ENCODE assay signal across 10 mouse cellular contexts in the genomic region with DNA sequence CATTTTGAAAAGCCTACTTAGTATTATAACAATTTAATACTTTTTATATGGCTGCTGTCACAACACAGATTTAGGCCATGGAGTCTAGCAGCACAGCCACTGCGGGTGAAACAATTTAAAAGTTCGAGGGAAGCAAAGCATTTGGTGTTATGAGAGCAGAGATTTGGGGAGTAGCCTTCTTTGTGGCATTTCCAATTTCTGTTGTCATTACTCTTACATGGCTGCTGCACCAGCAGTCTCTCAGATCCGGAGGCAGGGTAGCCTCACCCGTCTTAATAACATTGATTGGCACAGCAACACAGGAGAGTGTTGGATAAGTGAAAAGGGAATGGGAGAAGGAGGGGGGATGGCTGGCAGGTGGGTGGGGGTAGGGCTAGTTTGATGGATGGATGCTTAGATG. TPM values are rescaled to one million over a fixed set of nuclear protein-coding genes. Genes with fewer than 3 reads are reported as not detected.
DNase-seq lines count a peak whose midpoint lies in the region; ATAC-seq and TF ChIP-seq lines count a peak whose summit lies in the region.
"Had no signal": no experiment of that assay in that cellular context is flagged by ENCODE, and none has a peak within 500 bp of the region (broad histone marks: within the 10 kb centered on the region; RNA-seq: fewer than 3 reads in every experiment).

No protein-coding gene starts in this region.

- H3K27me3 ChIP-seq in embryonic facial prominence, embryonic 13.5 days, result no peaks in the 10 kb centered on the region
- H3K27me3 ChIP-seq in embryonic facial prominence, embryonic 10.5 days (replicated peaks; ENCODE audit: low read depth, poor library complexity, severe bottlenecking), result peaks cover 12% of the 10 kb centered on the region; the same call in 1 of the 2 replicates
- peaks cover 6% of the 10 kb centered on the region; the same call in 1 of the 2 replicates for H3K27me3 ChIP-seq in neural tube, embryonic 12.5 days (replicated peaks)
- H3K27me3 ChIP-seq in limb, embryonic 14.5 days (ENCODE audit: control insufficient read depth, insufficient read depth, low read length), result no peaks in the 10 kb centered on the region
- 0 out of 2 replicates have a peak, but pooled peaks cover 2% of the 10 kb centered on the region for H3K27me3 ChIP-seq in neural tube, embryonic 15.5 days (replicated peaks)
- H3K27me3 ChIP-seq in intestine, embryonic 15.5 days (replicated peaks), result no peaks in the 10 kb centered on the region
- H3K27me3 ChIP-seq: embryonic facial prominence, embryonic 15.5 days had no signal

- H3K9me3 ChIP-seq in embryonic facial prominence, embryonic 13.5 days, result no peaks in the 10 kb centered on the region
- H3K9me3 ChIP-seq in embryonic facial prominence, embryonic 10.5 days, result no peaks in the 10 kb centered on the region
- no peaks in the 10 kb centered on the region for H3K9me3 ChIP-seq in neural tube, embryonic 12.5 days
- H3K9me3 ChIP-seq in limb, embryonic 14.5 days (ENCODE audit: control insufficient read depth, low read length), result no peaks in the 10 kb centered on the region
- H3K9me3 ChIP-seq in neural tube, embryonic 15.5 days (replicated peaks), result no peaks in the 10 kb centered on the region
- H3K9me3 ChIP-seq in intestine, embryonic 15.5 days, result no peaks in the 10 kb centered on the region
- H3K9me3 ChIP-seq: embryonic facial prominence, embryonic 15.5 days; liver, embryonic 13.5 days had no signal

- H3K9ac ChIP-seq in embryonic facial prominence, embryonic 13.5 days, result no peak overlapping the region
- H3K9ac ChIP-seq in neural tube, embryonic 12.5 days, result 0 out of 2 replicates have a peak overlapping the region, but pooled peaks have one; percentile 53
- no peak overlapping the region for H3K9ac ChIP-seq in limb, embryonic 14.5 days (ENCODE audit: low read depth, low read length, severe bottlenecking)
- peak overlapping the region; percentile 53; the same call in 1 of the 2 replicates for H3K9ac ChIP-seq in neural tube, embryonic 15.5 days (replicated peaks)
- H3K9ac ChIP-seq in intestine, embryonic 15.5 days, result no peak overlapping the region
- H3K9ac ChIP-seq: embryonic facial prominence, embryonic 15.5 days; liver, embryonic 13.5 days had no signal

- H3K36me3 ChIP-seq in embryonic facial prominence, embryonic 13.5 days, result no peaks in the 10 kb centered on the region
- no peaks in the 10 kb centered on the region for H3K36me3 ChIP-seq in embryonic facial prominence, embryonic 10.5 days (replicated peaks)
- no peaks in the 10 kb centered on the region for H3K36me3 ChIP-seq in neural tube, embryonic 12.5 days
- H3K36me3 ChIP-seq in limb, embryonic 14.5 days (ENCODE audit: control insufficient read depth, insufficient read depth, low read length), result no peaks in the 10 kb centered on the region
- no peaks in the 10 kb centered on the region for H3K36me3 ChIP-seq in neural tube, embryonic 15.5 days
- no peaks in the 10 kb centered on the region for H3K36me3 ChIP-seq in intestine, embryonic 15.5 days
- H3K36me3 ChIP-seq: embryonic facial prominence, embryonic 15.5 days; liver, embryonic 13.5 days had no signal

- WGBS in embryonic facial prominence, embryonic 13.5 days, result 69% methylated on average over 4 of the region's 4 CpGs
- whole genome bisulfite sequencing in embryonic facial prominence, embryonic 10.5 days, result 80% methylated on average over 4 of the region's 4 CpGs
- WGBS in neural tube, embryonic 12.5 days, result 69% methylated on average over 4 of the region's 4 CpGs
- WGBS in limb, embryonic 14.5 days, result 72% methylated on average over 4 of the region's 4 CpGs
- WGBS in neural tube, embryonic 15.5 days, result 53% methylated on average over 4 of the region's 4 CpGs
- 68% methylated on average over 4 of the region's 4 CpGs for WGBS in intestine, embryonic 15.5 days

- no peak for TF ChIP-seq POLR2A in limb, embryonic 14.5 days (IDR thresholded peaks at IDR 0.05; ENCODE audit: borderline replicate concordance, extremely low read depth, insufficient read depth, insufficient read length)

- H3K4me2 ChIP-seq in embryonic facial prominence, embryonic 13.5 days, result peak overlapping the region; percentile 55
- H3K4me2 ChIP-seq in neural tube, embryonic 12.5 days (replicated peaks), result peak overlapping the region; percentile 57
- H3K4me2 ChIP-seq in limb, embryonic 14.5 days (replicated peaks; ENCODE audit: low read depth, low read length, severe bottlenecking), result no peak overlapping the region
- peak overlapping the region; percentile 59 for H3K4me2 ChIP-seq in neural tube, embryonic 15.5 days
- H3K4me2 ChIP-seq in intestine, embryonic 15.5 days (replicated peaks), result no peak overlapping the region

- H3K4me3 ChIP-seq in embryonic facial prominence, embryonic 13.5 days, result no peak overlapping the region
- no peak overlapping the region for H3K4me3 ChIP-seq in embryonic facial prominence, embryonic 10.5 days
- H3K4me3 ChIP-seq in neural tube, embryonic 12.5 days, result no peak overlapping the region
- H3K4me3 ChIP-seq in limb, embryonic 14.5 days (replicated peaks; ENCODE audit: low read length), result no peak overlapping the region
- H3K4me3 ChIP-seq in neural tube, embryonic 15.5 days (replicated peaks), result peak overlapping the region; percentile 37
- H3K4me3 ChIP-seq in intestine, embryonic 15.5 days (replicated peaks), result no peak overlapping the region

- H3K4me1 ChIP-seq in embryonic facial prominence, embryonic 13.5 days, result peaks cover 7% of the 10 kb centered on the region
- H3K4me1 ChIP-seq in embryonic facial prominence, embryonic 10.5 days, result peaks cover 9% of the 10 kb centered on the region
- 0 out of 2 replicates have a peak, but pooled peaks cover 8% of the 10 kb centered on the region for H3K4me1 ChIP-seq in neural tube, embryonic 12.5 days
- peaks cover 4% of the 10 kb centered on the region; the same call in 1 of the 2 replicates for H3K4me1 ChIP-seq in limb, embryonic 14.5 days (ENCODE audit: control insufficient read depth, insufficient read depth, low read length)
- H3K4me1 ChIP-seq in neural tube, embryonic 15.5 days, result peaks cover 27% of the 10 kb centered on the region
- H3K4me1 ChIP-seq in intestine, embryonic 15.5 days (replicated peaks), result no peaks in the 10 kb centered on the region

- DNase-seq in embryonic facial prominence, embryonic 10.5 days (ENCODE audit: low spot score), result no peak
- DNase-seq in neural tube, embryonic 10.5 days (ENCODE audit: extremely low spot score, low spot score), result no peak
- peak; percentile 2 for DNase-seq in limb, embryonic 14.5 days (ENCODE audit: low spot score)
- no peak for DNase-seq in lung, postnatal 25 days (ENCODE audit: low spot score)

- no peak overlapping the region for H3K27ac ChIP-seq in embryonic facial prominence, embryonic 13.5 days
- no peak overlapping the region for H3K27ac ChIP-seq in embryonic facial prominence, embryonic 10.5 days (replicated peaks)
- H3K27ac ChIP-seq in neural tube, embryonic 12.5 days, result no peak overlapping the region
- H3K27ac ChIP-seq in limb, embryonic 14.5 days (replicated peaks; ENCODE audit: low read depth, low read length), result no peak overlapping the region
- H3K27ac ChIP-seq in neural tube, embryonic 15.5 days (replicated peaks), result peak overlapping the region; percentile 85; the same call in 1 of the 2 replicates
- H3K27ac ChIP-seq in intestine, embryonic 15.5 days, result no peak overlapping the region
- H3K27ac ChIP-seq: embryonic facial prominence, embryonic 15.5 days; liver, embryonic 13.5 days had no signal

- ATAC-seq in embryonic facial prominence, embryonic 13.5 days (ENCODE audit: insufficient number of reproducible peaks, insufficient read depth, low FRiP score, low TSS enrichment, low read depth), result no peak
- no peak for ATAC-seq in neural tube, embryonic 12.5 days (ENCODE audit: low FRiP score, low read depth)
- ATAC-seq in limb, embryonic 14.5 days (ENCODE audit: low FRiP score, low read depth), result no peak
- no peak for ATAC-seq in neural tube, embryonic 15.5 days (ENCODE audit: low FRiP score)
- ATAC-seq in intestine, embryonic 15.5 days, result no peak

RNA-seq across cellular contexts. Expression of a gene that starts 58.5 kb away (rescaled TPM):
- polyA plus RNA-seq in embryonic facial prominence, embryonic 13.5 days (2015; fragmentation: Nextera tagmentation; extraction: Ambion mirVana), result 22.1 and 26.4 TPM in 2 replicates
- polyA plus RNA-seq in embryonic facial prominence, embryonic 10.5 days (2016; fragmentation: Nextera tagmentation; extraction: Ambion mirVana), result 28.0 and 30.5 TPM in 2 replicates
- 19.0 and 21.6 TPM in 2 replicates for polyA plus RNA-seq in neural tube, embryonic 12.5 days (2016; fragmentation: Nextera tagmentation; extraction: Ambion mirVana)
- 9.1 and 12.2 TPM in 2 replicates for polyA plus RNA-seq in limb, embryonic 14.5 days (2012; rRNA removed)
- 28.6 and 32.6 TPM in 2 replicates for polyA plus RNA-seq in limb, embryonic 14.5 days (2014; fragmentation: Nextera tagmentation; extraction: Ambion mirVana)
- 16.7 and 19.3 TPM in 2 replicates for polyA plus RNA-seq in neural tube, embryonic 15.5 days (2015; fragmentation: Nextera tagmentation; extraction: Ambion mirVana)
- polyA plus RNA-seq in intestine, embryonic 15.5 days (2015; fragmentation: Nextera tagmentation; extraction: Ambion mirVana), result 38.6 and 41.5 TPM in 2 replicates

Comparison
In these comparisons a context has a peak if more than half of its experiments do, and no peak if none do; other contexts are left out.
1. H3K4me2 ChIP-seq: peak in embryonic facial prominence, embryonic 13.5 days (single experiment), neural tube, embryonic 12.5 days (single experiment) and neural tube, embryonic 15.5 days (single experiment); none in limb, embryonic 14.5 days (single experiment) and intestine, embryonic 15.5 days (single experiment).
2. H3K9ac ChIP-seq: peak in neural tube, embryonic 12.5 days (single experiment) and neural tube, embryonic 15.5 days (single experiment); none in embryonic facial prominence, embryonic 13.5 days (single experiment), limb, embryonic 14.5 days (single experiment) and intestine, embryonic 15.5 days (single experiment).